Mouse (Mus musculus) heart, postnatal 0 days (tissue): ENCODE measurements around the gene Wdr46. TPM values are rescaled to one million over a fixed set of nuclear protein-coding genes. Genes with fewer than 3 reads are reported as not detected.

Experiments used
- ATAC-seq: fragments of 200-750 bp; cut with Nextera tagmentation; 2 replicates; pipeline ENCODE4 v1.8.0; 2017; ENCODE audit warnings: low read depth, moderate number of reproducible peaks, moderate library complexity; ENCODE audit not compliant: insufficient read depth
- DNase-seq: peaks from one replicate; pipeline ENCODE4 v3.0.0-alpha.2; 2016; ENCODE audit warnings: low spot score
- H3K27ac ChIP-seq: fragments of 300-500 bp; sonication (generic); 2 replicates; pipeline ENCODE4 v1.5.1; 2014; ENCODE audit warnings: low read depth, mild to moderate bottlenecking
- H3K27me3 ChIP-seq: fragments of 300-500 bp; sonication (generic); 2 replicates; pipeline ENCODE4 v1.6.1; 2014; ENCODE audit warnings: low read length, mixed read lengths; ENCODE audit not compliant: control insufficient read depth, insufficient read depth
- H3K36me3 ChIP-seq: fragments of 300-500 bp; sonication (generic); replicated peaks from 2 replicates; pipeline ENCODE4 v1.6.1; 2014; ENCODE audit warnings: low read length, mixed read lengths; ENCODE audit not compliant: control insufficient read depth, insufficient read depth
- H3K4me1 ChIP-seq: fragments of 300-500 bp; sonication (generic); 2 replicates; pipeline ENCODE4 v1.6.1; 2014; ENCODE audit warnings: antibody characterized with exemption; ENCODE audit not compliant: control insufficient read depth, insufficient read depth
- H3K4me2 ChIP-seq: fragments of 300-500 bp; sonication (generic); 2 replicates; pipeline ENCODE4 v1.6.1; 2014; ENCODE audit warnings: low read depth, mild to moderate bottlenecking, low read length, moderate library complexity
- H3K4me3 ChIP-seq: fragments of 300-500 bp; sonication (generic); 2 replicates; pipeline ENCODE4 v1.5.1; 2014; ENCODE audit warnings: low read depth, low read length
- H3K9ac ChIP-seq: fragments of 300-500 bp; sonication (generic); replicated peaks from 2 replicates; pipeline ENCODE4 v1.6.1; 2014; ENCODE audit warnings: low read depth, low read length, mixed read lengths
- H3K9me3 ChIP-seq: fragments of 300-500 bp; sonication (generic); replicated peaks from 2 replicates; pipeline ENCODE4 v1.6.1; 2016; ENCODE audit warnings: low read length; ENCODE audit not compliant: control insufficient read depth
- CTCF ChIP-seq: IDR thresholded peaks from 2 replicates; pipeline ENCODE4 v1.5.1; 2016; ENCODE audit warnings: antibody characterized with exemption, control low read depth, low read depth
- EP300 ChIP-seq: IDR thresholded peaks from 2 replicates; pipeline ENCODE4 v1.6.1; 2016; ENCODE audit warnings: antibody characterized with exemption, low read depth
- WGBS: fragments of 180-500 bp; shearing (Covaris S2); extraction: QIAGEN DNeasy Blood & Tissue Kit; methylation state at CpG from one replicate; pipeline ENCODE4 v1.1.7; 2014; 5-methylcytosine and 5-hydroxymethylcytosine counted together
- polyA plus RNA-seq: library from polyadenylated mRNA; unstranded; fragments of >200 nt; fragmentation: Nextera tagmentation; extraction: Ambion mirVana; gene quantifications from 2 replicates; pipeline ENCODE4 v1.2.1, GENCODE M21; 2015
- total RNA-seq: library from RNA; depleted of rRNA; stranded (reverse); fragments of >200 nt; gene quantifications from 2 replicates; pipeline ENCODE4 v1.2.3, GENCODE M21; 2014; ENCODE audit warnings: low replicate concordance

Gene Wdr46
- total and polyA plus RNA-seq, 2 experiments from 2014 or later, result 6.7 to 11.1 TPM

- H3K36me3 ChIP-seq, result peaks cover 47% of the 10 kb centered on the region
- WGBS, result 91% methylated on average over 11 of the region's 11 CpGs
- ATAC-seq, result no peak
Measured at GRCm38 (mm10) chr17:33931947-33932346, 8.5 kb upstream of the Wdr46 start.

DNA sequence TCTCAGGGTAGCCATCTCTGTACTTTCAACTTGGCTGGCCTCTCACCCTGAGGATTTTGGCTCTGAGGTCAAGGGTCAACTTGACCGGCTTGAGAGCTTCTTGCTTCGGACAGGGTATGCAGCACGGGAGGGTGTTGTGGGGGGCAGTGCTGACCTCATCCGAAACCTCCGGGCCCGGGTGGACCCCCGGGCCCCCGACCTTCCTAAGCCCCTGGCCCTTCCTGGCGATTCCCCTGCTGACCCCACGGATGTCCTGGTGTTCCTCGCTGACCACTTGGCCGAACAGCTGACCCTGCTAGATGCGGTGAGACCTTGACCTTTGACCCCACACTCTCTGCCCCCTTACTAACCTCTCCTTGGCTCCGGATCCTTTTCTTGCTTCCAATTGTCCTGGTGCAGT lies 8.0 kb upstream of the Wdr46 start:
- Histone ChIP-seq H3K9me3 (no peaks in the 10 kb centered on the region), H3K36me3 (peaks cover 52% of the 10 kb centered on the region), H3K4me3 (no peak overlapping the region), H3K27me3 (no peaks in the 10 kb centered on the region), H3K9ac (no peak overlapping the region), H3K4me1 (peaks cover 6% of the 10 kb centered on the region; the same call in 1 of the 2 replicates), H3K4me2 (no peak overlapping the region), H3K27ac (no peak overlapping the region)
- DNase-seq, result no peak
- 83% methylated on average over 14 of the region's 14 CpGs for WGBS
- no peak for ATAC-seq
- TF ChIP-seq EP300 (no peak), CTCF (no peak)

More at GRCm38 (mm10) chr17:33931947-33932346, 8.5 kb upstream of the Wdr46 start:
- H3K4me3 ChIP-seq, result no peak overlapping the region
- no peak for TF ChIP-seq EP300
- H3K4me1 ChIP-seq, result peaks cover 6% of the 10 kb centered on the region; the same call in 1 of the 2 replicates
- H3K27me3 ChIP-seq, result no peaks in the 10 kb centered on the region
- H3K27ac ChIP-seq, result no peak overlapping the region
- DNase-seq, result peak; percentile 1
- no peak overlapping the region for H3K4me2 ChIP-seq
- no peak overlapping the region for H3K9ac ChIP-seq
- H3K9me3 ChIP-seq, result no peaks in the 10 kb centered on the region

DNA sequence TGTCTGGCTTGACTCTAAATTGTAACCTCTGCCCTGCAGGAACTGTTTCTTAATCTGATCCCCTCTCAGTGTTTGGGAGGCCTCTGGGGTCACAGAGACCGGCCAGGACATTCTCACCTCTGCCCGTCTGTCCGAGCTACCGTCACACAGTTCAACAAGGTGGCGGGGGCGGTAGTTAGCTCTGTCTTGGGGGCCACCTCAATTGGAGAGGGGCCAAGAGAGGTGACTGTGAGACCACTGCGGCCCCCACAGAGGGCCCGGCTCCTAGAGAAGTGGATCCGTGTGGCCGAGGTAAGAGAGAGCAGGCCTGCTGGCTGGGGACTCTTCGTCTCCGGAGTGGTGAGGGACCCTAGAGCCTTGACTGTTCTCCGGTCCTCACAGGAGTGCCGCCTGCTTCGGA lies 7.5 kb upstream of the Wdr46 start:
- WGBS, result 94% methylated on average over 15 of the region's 15 CpGs
- ATAC-seq (no peak), DNase-seq (no peak)
- no peak overlapping the region for H3K27ac ChIP-seq
- no peaks in the 10 kb centered on the region for H3K9me3 ChIP-seq
- peaks cover 6% of the 10 kb centered on the region; the same call in 1 of the 2 replicates for H3K4me1 ChIP-seq
- no peak overlapping the region for H3K9ac ChIP-seq
- no peak overlapping the region for H3K4me2 ChIP-seq
- TF ChIP-seq CTCF (no peak), EP300 (no peak)
- no peak overlapping the region for H3K4me3 ChIP-seq
- no peaks in the 10 kb centered on the region for H3K27me3 ChIP-seq
- H3K36me3 ChIP-seq, result peaks cover 55% of the 10 kb centered on the region

- Histone ChIP-seq H3K4me2 (no peak overlapping the region), H3K27ac (no peak overlapping the region), H3K36me3 (peaks cover 55% of the 10 kb centered on the region), H3K9ac (no peak overlapping the region), H3K4me1 (peaks cover 14% of the 10 kb centered on the region), H3K27me3 (no peaks in the 10 kb centered on the region), H3K4me3 (no peak overlapping the region), H3K9me3 (no peaks in the 10 kb centered on the region)
- DNase-seq, result no peak
- TF ChIP-seq CTCF, result no peak
- TF ChIP-seq EP300, result no peak
- ATAC-seq, result no peak
- WGBS, result 83% methylated on average over 21 of the region's 21 CpGs
Measured at GRCm38 (mm10) chr17:33935422-33936055, 4.9 kb upstream of the Wdr46 start.

- H3K4me1 ChIP-seq, result peaks cover 13% of the 10 kb centered on the region
- no peaks in the 10 kb centered on the region for H3K27me3 ChIP-seq
- DNase-seq (no peak), ATAC-seq (no peak)
- H3K4me3 ChIP-seq, result no peak overlapping the region
- WGBS, result 84% methylated on average over 15 of the region's 15 CpGs
- H3K9me3 ChIP-seq, result no peaks in the 10 kb centered on the region
- no peak overlapping the region for H3K27ac ChIP-seq
- TF ChIP-seq CTCF (no peak), EP300 (no peak)
- H3K9ac ChIP-seq, result no peak overlapping the region
- peaks cover 52% of the 10 kb centered on the region for H3K36me3 ChIP-seq
- H3K4me2 ChIP-seq, result no peak overlapping the region
Measured at GRCm38 (mm10) chr17:33936993-33937392, 3.5 kb upstream of the Wdr46 start.

DNA sequence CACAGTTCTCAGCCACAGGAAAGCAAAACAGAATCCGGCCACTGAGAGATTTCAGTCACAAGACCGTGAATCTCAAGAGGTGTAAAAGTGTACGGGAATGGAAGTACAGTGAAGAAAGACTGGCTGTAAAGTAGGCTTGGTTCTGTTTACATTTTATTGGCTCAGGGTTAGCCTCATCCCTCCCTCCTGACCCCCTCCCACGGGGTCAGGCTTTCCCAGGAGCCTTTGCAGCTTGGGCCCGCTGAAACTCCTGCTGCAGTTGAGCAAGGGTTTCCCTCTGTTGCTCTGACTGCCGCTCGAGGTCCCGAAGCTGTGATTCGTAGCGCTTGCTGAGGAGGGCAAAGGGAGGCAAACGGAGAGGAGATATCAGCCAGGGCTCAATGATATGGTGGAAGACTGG lies 1.7 kb upstream of the Wdr46 start:
- no peak for TF ChIP-seq EP300
- no peak for TF ChIP-seq CTCF
- ATAC-seq (no peak), DNase-seq (no peak)
- Histone ChIP-seq H3K27me3 (no peaks in the 10 kb centered on the region), H3K9ac (no peak overlapping the region), H3K9me3 (no peaks in the 10 kb centered on the region), H3K4me3 (no peak overlapping the region), H3K4me2 (no peak overlapping the region), H3K27ac (no peak overlapping the region), H3K36me3 (peaks cover 46% of the 10 kb centered on the region), H3K4me1 (peaks cover 13% of the 10 kb centered on the region)
- WGBS, result 70% methylated on average over 11 of the region's 11 CpGs
